Mouse (Mus musculus) ES-E14 (cell line): Measurements from ENCODE around the gene Loxl1. TPM values are rescaled to one million over a fixed set of nuclear protein-coding genes. Genes with fewer than 3 reads are reported as not detected.

Source experiments
- DNase-seq: peaks from one replicate; pipeline ENCODE4 v3.0.0-alpha.2; 2013; ENCODE audit warnings: low read depth, low spot score
- H3K27ac ChIP-seq: 2 replicates; pipeline ENCODE4 v1.5.1; 2012; ENCODE audit warnings: low read depth, mild to moderate bottlenecking, low read length, moderate library complexity, mixed read lengths; ENCODE audit not compliant: poor library complexity, insufficient read depth, severe bottlenecking
- H3K36me3 ChIP-seq: 2 replicates; pipeline ENCODE4 v1.6.1; 2012; ENCODE audit warnings: mild to moderate bottlenecking, low read length, moderate library complexity, mixed read lengths; ENCODE audit not compliant: control insufficient read depth, poor library complexity, insufficient read depth, severe bottlenecking
- H3K4me1 ChIP-seq, 2 experiments: fragments of 150-350 bp in 1 of 2; sonication (generic) in 1 of 2; 2 replicates each; pipeline ENCODE4 v1.6.1; 2012; ENCODE audit warnings: low read length in 2 of 2, mild to moderate bottlenecking in 1 of 2, mixed read lengths in 1 of 2; ENCODE audit not compliant: control insufficient read depth in 2 of 2, insufficient read depth in 2 of 2, poor library complexity in 1 of 2
- H3K4me3 ChIP-seq, 2 experiments: fragments of 150-350 bp in 1 of 2; sonication (generic) in 1 of 2; 2 replicates each; pipeline ENCODE4 v1.5.1; 2012; ENCODE audit warnings: low read length in 2 of 2, low read depth in 1 of 2, mild to moderate bottlenecking in 1 of 2, mixed read lengths in 1 of 2; ENCODE audit not compliant: insufficient read depth in 1 of 2, poor library complexity in 1 of 2, severe bottlenecking in 1 of 2
- H3K9ac ChIP-seq: 2 replicates; pipeline ENCODE4 v1.6.1; 2012; ENCODE audit warnings: low read depth, mild to moderate bottlenecking, low read length, mixed read lengths; ENCODE audit not compliant: poor library complexity, insufficient read depth, severe bottlenecking
- H3K9me3 ChIP-seq: fragments of 150-350 bp; sonication (generic); 2 replicates; pipeline ENCODE4 v1.6.1; 2012; ENCODE audit warnings: low read depth, mild to moderate bottlenecking, low read length; ENCODE audit not compliant: control insufficient read depth, insufficient read depth
- CHD2 ChIP-seq: IDR thresholded peaks from 2 replicates; pipeline ENCODE4 v1.6.1; 2014; ENCODE audit warnings: mild to moderate bottlenecking, low read depth, low read length, inconsistent platforms
- HCFC1 ChIP-seq: IDR thresholded peaks from 2 replicates; pipeline ENCODE4 v1.6.1; 2012; ENCODE audit warnings: low read length, inconsistent platforms, borderline replicate concordance; ENCODE audit not compliant: insufficient read depth
- MAFK ChIP-seq: IDR thresholded peaks from 2 replicates; pipeline ENCODE4 v1.6.1; 2014; ENCODE audit warnings: mild to moderate bottlenecking, low read depth, low read length, inconsistent platforms; ENCODE audit not compliant: insufficient read depth
- ZC3H11A ChIP-seq: IDR thresholded peaks from 2 replicates; pipeline ENCODE4 v1.6.1; 2012; ENCODE audit warnings: low read depth, mild to moderate bottlenecking, inconsistent platforms, low read length, borderline replicate concordance
- ZNF384 ChIP-seq: IDR thresholded peaks from 2 replicates; pipeline ENCODE4 v1.6.1; 2012; ENCODE audit warnings: low read depth, low read length, inconsistent platforms
- in situ Hi-C, 2 experiments: fragments of 600-800 bp; cut with MboI; formaldehyde crosslinking; loops; one replicate each; pipeline ENCODE4 v1.15.1; 2025; ENCODE audit warnings: low sequenced_read_pairs in 2 of 2, inconsistent platforms in 1 of 2; ENCODE audit not compliant: unreplicated experiment in 2 of 2
- total RNA-seq: library from RNA; depleted of rRNA; stranded (reverse); fragments of 300-350 nt; gene quantifications from 2 replicates; pipeline ENCODE4 v1.2.3, GENCODE M21; 2012

Gene Loxl1
- total RNA-seq, 1 experiment, result 8.4 TPM

DNA sequence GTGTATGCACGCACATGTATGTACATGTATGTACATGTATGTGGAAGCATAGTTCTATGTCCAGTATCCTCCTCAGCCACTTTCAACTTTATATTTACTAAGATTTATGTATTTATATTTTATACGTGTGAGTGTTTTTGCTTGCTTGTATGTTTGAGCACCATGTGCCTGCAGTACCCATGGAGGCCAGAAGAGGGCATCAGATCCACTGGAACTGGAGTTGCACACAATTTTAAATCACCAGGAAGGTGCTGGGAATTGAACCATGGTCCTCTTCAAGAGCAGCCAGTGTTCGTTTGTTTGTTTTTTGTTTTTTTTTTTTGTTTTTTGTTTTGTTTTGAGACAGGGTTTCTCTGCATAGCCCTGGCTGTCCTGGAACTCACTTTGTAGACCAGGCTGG, 8.7 kb upstream of the Loxl1 start:
- DNase-seq, result no peak
- TF ChIP-seq HCFC1 (no peak), MAFK (no peak), ZNF384 (no peak), CHD2 (no peak), ZC3H11A (no peak)
- Histone ChIP-seq H3K9ac (no peak overlapping the region), H3K27ac (no peak overlapping the region), H3K9me3 (no peaks in the 10 kb centered on the region), H3K4me1 (no peaks in the 10 kb centered on the region; a peak in 1 of 4 replicates), H3K4me3 (no peak overlapping the region), H3K36me3 (no peaks in the 10 kb centered on the region)
- in situ Hi-C loops, result no loop called here

DNA sequence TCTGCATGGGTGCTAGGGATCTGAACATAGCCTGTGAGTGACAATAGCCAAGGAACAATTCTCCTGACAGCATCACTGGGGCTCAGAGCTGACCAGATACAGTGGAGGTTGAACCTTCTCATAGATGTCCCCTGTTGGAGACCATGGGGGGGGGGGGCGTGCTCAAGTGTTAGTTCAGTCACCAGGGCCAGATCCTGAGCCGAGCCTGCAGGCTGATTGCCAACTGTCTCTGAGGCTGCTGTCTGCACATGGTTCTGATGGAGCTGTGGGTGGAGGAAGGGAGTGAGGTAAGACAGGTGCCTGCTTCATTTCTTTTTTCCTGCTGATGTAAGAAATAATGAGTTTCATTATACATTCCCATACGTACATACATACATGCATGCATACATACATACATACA, 5.3 kb upstream of the Loxl1 start:
- Histone ChIP-seq H3K4me1 (no peaks in the 10 kb centered on the region; a peak in 1 of 4 replicates), H3K27ac (no peak overlapping the region), H3K36me3 (no peaks in the 10 kb centered on the region), H3K9ac (no peak overlapping the region), H3K4me3 (no peak overlapping the region), H3K9me3 (no peaks in the 10 kb centered on the region)
- TF ChIP-seq CHD2, result no peak
- no peak for TF ChIP-seq ZC3H11A
- no peak for TF ChIP-seq ZNF384
- in situ Hi-C loops, result no loop called here
- no peak for DNase-seq

DNA sequence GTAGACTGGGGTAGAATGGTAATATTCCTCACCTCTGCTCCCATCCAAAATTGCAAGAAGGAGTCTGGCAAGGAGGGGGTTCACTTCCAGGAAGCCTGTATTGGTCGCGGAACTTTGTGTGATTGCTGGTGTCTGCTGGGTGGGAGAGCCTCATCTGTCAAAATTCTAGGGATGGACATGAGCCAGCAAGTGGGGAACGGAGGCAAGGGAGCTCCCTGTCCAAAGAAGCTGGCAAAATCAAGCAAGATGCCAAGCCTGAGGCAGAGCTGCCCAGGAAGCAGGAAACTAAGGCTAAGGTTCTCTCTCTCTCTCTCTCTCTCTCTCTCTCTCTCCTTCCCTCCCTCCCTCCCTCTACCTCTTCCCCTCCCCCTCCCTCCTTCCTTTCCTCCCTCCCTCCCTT, 4.4 kb upstream of the Loxl1 start:
- no peaks in the 10 kb centered on the region for H3K36me3 ChIP-seq
- no peak for TF ChIP-seq HCFC1
- no peak for TF ChIP-seq CHD2
- TF ChIP-seq ZC3H11A, result no peak
- no peak for TF ChIP-seq ZNF384
- no peak for TF ChIP-seq MAFK
- no peak for DNase-seq
- H3K4me3 ChIP-seq, result no peak overlapping the region
- H3K9ac ChIP-seq, result no peak overlapping the region
- H3K9me3 ChIP-seq, result no peaks in the 10 kb centered on the region
- in situ Hi-C loops, result no loop called here
- H3K27ac ChIP-seq, result no peak overlapping the region
- H3K4me1 ChIP-seq, result peaks cover 0 to 2% of the 10 kb centered on the region in 2 experiments; a peak in 1 of 4 replicates

DNA sequence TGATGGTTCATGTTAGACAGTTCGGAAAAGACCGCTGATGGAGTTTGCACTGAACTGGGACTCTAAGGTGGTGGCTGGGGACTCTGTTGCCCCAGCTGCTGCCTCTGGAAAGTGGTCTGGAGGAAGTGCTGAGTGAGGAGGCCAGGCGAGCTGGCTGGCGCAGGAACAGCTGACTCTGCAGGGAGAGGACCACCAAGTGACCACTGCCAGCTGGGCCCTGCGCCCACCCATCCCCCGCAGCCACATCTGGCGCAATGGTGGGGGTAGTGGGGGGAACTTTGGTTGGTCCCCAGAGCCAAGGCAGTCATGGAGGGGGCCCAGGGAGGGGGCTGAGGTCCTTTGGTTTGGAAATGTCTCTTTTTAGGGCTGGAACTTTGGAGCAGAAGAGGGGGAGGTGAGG, 3.8 kb upstream of the Loxl1 start:
- Histone ChIP-seq H3K4me3 (no peak overlapping the region), H3K27ac (peak overlapping the region; percentile 5; the same call in 1 of the 2 replicates), H3K9me3 (no peaks in the 10 kb centered on the region), H3K4me1 (peaks cover 0 to 2% of the 10 kb centered on the region in 2 experiments; a peak in 1 of 4 replicates), H3K36me3 (no peaks in the 10 kb centered on the region), H3K9ac (no peak overlapping the region)
- in situ Hi-C loops, result no loop called here
- no peak for DNase-seq
- TF ChIP-seq ZNF384 (no peak), HCFC1 (no peak), MAFK (no peak), CHD2 (no peak), ZC3H11A (no peak)

DNA sequence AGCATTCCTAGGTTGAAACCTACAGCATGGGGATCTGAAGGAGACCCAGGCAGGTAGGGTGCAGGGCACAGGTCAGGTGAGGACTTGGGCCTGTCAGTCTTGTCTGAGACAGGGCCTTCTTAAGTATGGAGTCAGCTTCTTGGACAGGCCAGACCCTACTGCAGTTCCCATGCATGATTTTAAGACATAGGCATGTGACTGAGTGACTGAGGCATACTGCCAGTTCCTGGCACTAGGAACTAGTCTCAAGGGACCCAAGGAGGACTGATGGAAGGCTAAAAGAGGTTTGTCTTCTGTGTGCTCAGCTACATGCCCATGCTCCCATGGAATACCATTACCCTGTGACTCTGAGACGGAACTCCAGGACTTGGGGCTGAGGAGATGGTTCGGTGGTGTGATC, 2.9 kb upstream of the Loxl1 start:
- in situ Hi-C loops, result no loop called here
- no peak overlapping the region for H3K9ac ChIP-seq
- no peak for DNase-seq
- H3K4me3 ChIP-seq, result no peak overlapping the region
- H3K27ac ChIP-seq, result no peak overlapping the region
- no peaks in the 10 kb centered on the region for H3K36me3 ChIP-seq
- TF ChIP-seq ZNF384, result no peak
- no peak for TF ChIP-seq ZC3H11A
- no peak for TF ChIP-seq HCFC1
- no peak for TF ChIP-seq CHD2
- TF ChIP-seq MAFK, result no peak
- no peaks in the 10 kb centered on the region for H3K9me3 ChIP-seq
- H3K4me1 ChIP-seq, result peaks cover 0 to 2% of the 10 kb centered on the region in 2 experiments; a peak in 1 of 4 replicates
